Comparison of ENCODE assay signal across 8 mouse cellular contexts in genomic region chr17:46110402-46111289, GRCm38 (mm10). TPM values are rescaled to one million over a fixed set of nuclear protein-coding genes. Genes with fewer than 3 reads are reported as not detected.
DNase-seq lines count a peak whose midpoint lies in the region; ATAC-seq and TF ChIP-seq lines count a peak whose summit lies in the region.

Mrps18a (plus strand) TSS chr17:46110986.

- peak within 1 kb of the TSS; percentile 71 for H3K4me2 ChIP-seq in heart, embryonic 14.5 days (ENCODE audit: low read length)
- peak within 1 kb of the TSS; percentile 98 for H3K4me2 ChIP-seq in liver, embryonic 14.5 days (ENCODE audit: low read depth)
- H3K4me2 ChIP-seq in neural tube, embryonic 11.5 days (ENCODE audit: low read depth) = peak within 1 kb of the TSS; percentile 75
- peak within 1 kb of the TSS; percentile 72 for H3K4me2 ChIP-seq in stomach, postnatal 0 days (replicated peaks; ENCODE audit: low read depth)

- H3K4me3 ChIP-seq in brown adipose tissue, adult 24 weeks (ENCODE audit: insufficient read depth, low read depth, low read length) = peak within 1 kb of the TSS; percentile 99
- H3K4me3 ChIP-seq in heart, embryonic 14.5 days (ENCODE audit: control insufficient read depth in 1 of 2, insufficient read depth in 1 of 2, low read depth in 1 of 2, low read length in 2 of 2) = peak within 1 kb of the TSS; percentile 88 to 89
- H3K4me3 ChIP-seq in liver, embryonic 14.5 days (ENCODE audit: insufficient read depth in 1 of 2, low read depth in 2 of 2, low read length in 2 of 2) = peak within 1 kb of the TSS; percentile 69 to 92
- peak within 1 kb of the TSS; percentile 79 for H3K4me3 ChIP-seq in neural tube, embryonic 11.5 days (ENCODE audit: low read depth, low read length)
- H3K4me3 ChIP-seq in stomach, postnatal 0 days (ENCODE audit: low read depth, low read length) = peak within 1 kb of the TSS; percentile 75

- no peaks in the 10 kb centered on the region for H3K4me1 ChIP-seq in brown adipose tissue, adult 24 weeks (ENCODE audit: control insufficient read depth, insufficient read depth, insufficient read length, low read length)
- peaks cover 0 to 8% of the 10 kb centered on the region in 2 experiments; a peak in 3 of 4 replicates for H3K4me1 ChIP-seq in heart, embryonic 14.5 days (ENCODE audit: control insufficient read depth in 2 of 2, insufficient read depth in 2 of 2, low read length in 2 of 2)
- peaks cover 7 to 9% of the 10 kb centered on the region in 2 experiments for H3K4me1 ChIP-seq in liver, embryonic 14.5 days (replicated peaks; ENCODE audit: control insufficient read depth in 2 of 2, insufficient read depth in 2 of 2, low read length in 1 of 2)
- H3K4me1 ChIP-seq in neural tube, embryonic 11.5 days (ENCODE audit: control insufficient read depth, insufficient read depth, low read length) = peaks cover 5% of the 10 kb centered on the region; the same call in 1 of the 2 replicates
- H3K4me1 ChIP-seq in stomach, postnatal 0 days (replicated peaks; ENCODE audit: control insufficient read depth, insufficient read depth) = no peaks in the 10 kb centered on the region

- peaks cover 6% of the 10 kb centered on the region; the same call in 1 of the 2 replicates for H3K36me3 ChIP-seq in heart, embryonic 14.5 days (ENCODE audit: control insufficient read depth, insufficient read depth, low read length)
- no peaks in the 10 kb centered on the region for H3K36me3 ChIP-seq in liver, embryonic 14.5 days (replicated peaks; ENCODE audit: control insufficient read depth, insufficient read depth, low read depth)
- H3K36me3 ChIP-seq in neural tube, embryonic 11.5 days (ENCODE audit: control insufficient read depth, insufficient read depth, low read length) = no peaks in the 10 kb centered on the region
- H3K36me3 ChIP-seq in stomach, postnatal 0 days (ENCODE audit: control insufficient read depth, insufficient read depth, low read length) = no peaks in the 10 kb centered on the region

- WGBS in heart, embryonic 14.5 days = 6% methylated on average over 38 of the region's 38 CpGs
- WGBS in liver, embryonic 14.5 days (ENCODE audit: insufficient replicate concordance) = 6% methylated on average over 38 of the region's 38 CpGs
- WGBS in neural tube, embryonic 11.5 days = 6% methylated on average over 38 of the region's 38 CpGs
- WGBS in stomach, postnatal 0 days = 5% methylated on average over 37 of the region's 38 CpGs

- no peak for TF ChIP-seq CTCF in liver, embryonic 14.5 days (IDR thresholded peaks at IDR 0.05; ENCODE audit: low read depth)
- no peak for TF ChIP-seq CTCF in stomach, postnatal 0 days (IDR thresholded peaks at IDR 0.05; ENCODE audit: low read depth)

- peak within 1 kb of the TSS; percentile 85 for H3K9ac ChIP-seq in heart, embryonic 14.5 days (ENCODE audit: low read length)
- peak within 1 kb of the TSS; percentile 80 for H3K9ac ChIP-seq in liver, embryonic 14.5 days (replicated peaks)
- peak within 1 kb of the TSS; percentile 83 for H3K9ac ChIP-seq in neural tube, embryonic 11.5 days (ENCODE audit: low read length)
- peak within 1 kb of the TSS; percentile 77 for H3K9ac ChIP-seq in stomach, postnatal 0 days (ENCODE audit: low read length)

- no peak for TF ChIP-seq EP300 in liver, embryonic 14.5 days (IDR thresholded peaks at IDR 0.05; ENCODE audit: low read depth)
- TF ChIP-seq EP300 in stomach, postnatal 0 days (optimal IDR thresholded peaks at IDR 0.05) = no peak

- no peaks in the 10 kb centered on the region for H3K9me3 ChIP-seq in heart, embryonic 14.5 days (ENCODE audit: control insufficient read depth, low read length)
- no peaks in the 10 kb centered on the region for H3K9me3 ChIP-seq in liver, embryonic 14.5 days (ENCODE audit: control insufficient read depth, low read length)
- H3K9me3 ChIP-seq in neural tube, embryonic 11.5 days (ENCODE audit: control insufficient read depth, low read length) = no peaks in the 10 kb centered on the region
- H3K9me3 ChIP-seq in stomach, postnatal 0 days (ENCODE audit: control insufficient read depth, low read length) = no peaks in the 10 kb centered on the region

- peak within 1 kb of the TSS; percentile 87 for H3K27ac ChIP-seq in brown adipose tissue, adult 24 weeks (replicated peaks; ENCODE audit: low read depth, low read length)
- peak within 1 kb of the TSS; percentile 39 to 66; a peak in 2 of 4 replicates for H3K27ac ChIP-seq in heart, embryonic 14.5 days (replicated peaks in 1 of 2; ENCODE audit: control insufficient read depth in 1 of 2, insufficient read depth in 1 of 2, low read depth in 2 of 2, low read length in 2 of 2)
- peak within 1 kb of the TSS; percentile 32 for H3K27ac ChIP-seq in liver, embryonic 14.5 days
- H3K27ac ChIP-seq in neural tube, embryonic 11.5 days (ENCODE audit: low read depth, low read length) = peak within 1 kb of the TSS; percentile 69
- 0 out of 2 replicates have a peak within 1 kb of the TSS, but pooled peaks have one; percentile 41 for H3K27ac ChIP-seq in stomach, postnatal 0 days (replicated peaks)

- DNase-seq in CD4-positive, CD25-positive, alpha-beta regulatory T cell, adult 2 months (ENCODE audit: low read depth, low spot score) = peak; percentile 91
- peak; percentile 47 for DNase-seq in fibroblast of lung, adult 2 months (ENCODE audit: low read depth)
- DNase-seq in kidney, postnatal 25 days = peak; percentile 87 to 92
- peak; percentile 59 to 62 (median 59) for DNase-seq in liver, embryonic 14.5 days (ENCODE audit: low read depth in 3 of 3, low spot score in 3 of 3)
- peak; percentile 91 for DNase-seq in neural tube, embryonic 11.5 days (ENCODE audit: low spot score)
- peak; percentile 88 for DNase-seq in stomach, postnatal 0 days (ENCODE audit: low spot score)

- peak; percentile 82; the same call in 1 of the 2 replicates for ATAC-seq in heart, embryonic 14.5 days (ENCODE audit: insufficient number of reproducible peaks, insufficient read depth, low FRiP score, low read depth)
- ATAC-seq in liver, embryonic 14.5 days (ENCODE audit: insufficient read depth) = peak; percentile 85
- ATAC-seq in neural tube, embryonic 11.5 days (ENCODE audit: insufficient read depth, low FRiP score, low TSS enrichment) = peak; percentile 90
- peak; percentile 92 for ATAC-seq in stomach, postnatal 0 days (ENCODE audit: low FRiP score, low TSS enrichment)

- no peaks in the 10 kb centered on the region for H3K27me3 ChIP-seq in heart, embryonic 14.5 days (ENCODE audit: control insufficient read depth, insufficient read depth, low read length)
- H3K27me3 ChIP-seq in liver, embryonic 14.5 days (ENCODE audit: control insufficient read depth, insufficient read depth, low read length) = peaks cover 2% of the 10 kb centered on the region; the same call in 1 of the 2 replicates
- H3K27me3 ChIP-seq in neural tube, embryonic 11.5 days (ENCODE audit: control insufficient read depth, insufficient read depth, low read length) = no peaks in the 10 kb centered on the region
- peaks cover 2% of the 10 kb centered on the region; the same call in 1 of the 2 replicates for H3K27me3 ChIP-seq in stomach, postnatal 0 days (ENCODE audit: control insufficient read depth, insufficient read depth, low read length)

RNA-seq across cellular contexts. Expression of gene Mrps18a, which starts in this region (rescaled TPM):
- 113 and 150 TPM in 2 replicates for polyA plus RNA-seq in brown adipose tissue, adult 24 weeks (2012; ENCODE audit: insufficient read depth, insufficient read length, missing spikeins)
- polyA plus RNA-seq in heart, embryonic 14.5 days (2014; fragmentation: Nextera tagmentation; extraction: Ambion mirVana) = 128 and 130 TPM in 2 replicates
- polyA plus RNA-seq in liver, embryonic 14.5 days (2012; rRNA removed) = 22.8 and 29.7 TPM in 2 replicates
- 65.2 and 68.5 TPM in 2 replicates for polyA plus RNA-seq in liver, embryonic 14.5 days (2014; fragmentation: Nextera tagmentation; extraction: Ambion mirVana)
- polyA plus RNA-seq in neural tube, embryonic 11.5 days (2014; fragmentation: Nextera tagmentation; extraction: Ambion mirVana) = 125 and 128 TPM in 2 replicates
- 94.9 and 99.0 TPM in 2 replicates for polyA plus RNA-seq in stomach, postnatal 0 days (2015; fragmentation: Nextera tagmentation; extraction: Ambion mirVana)

Comparison
In these comparisons a context has a peak if more than half of its experiments do, and no peak if none do; other contexts are left out.
1. Peak in every context shown above with its lines: DNase-seq, ATAC-seq, H3K4me3 ChIP-seq and H3K27ac ChIP-seq.
2. H3K27ac ChIP-seq: peak in every context shown above with its lines; median percentile 87 in brown adipose tissue, adult 24 weeks; 69 in neural tube, embryonic 11.5 days; 52 in heart, embryonic 14.5 days; 41 in stomach, postnatal 0 days; 32 in liver, embryonic 14.5 days.